Mouse (Mus musculus): ENCODE measurements around the gene Mmp25. TPM values are rescaled to one million over a fixed set of nuclear protein-coding genes. Genes with fewer than 3 reads are reported as not detected.
A peak's percentile ranks its signal among the peaks of the same experiment; 100 is the strongest.

Mmp25 gene
- polyA plus RNA-seq, 1 experiment from 2014 or later = 0.91 TPM

- Histone ChIP-seq H3K9me3 (no peaks in the 10 kb centered on the region), H3K4me3 (replicated peaks) (0 out of 2 replicates have a peak within 1 kb of the TSS, but pooled peaks have one; percentile 8)
- WGBS = 7% methylated on average over 27 of the region's 27 CpGs
Observed at GRCm38 (mm10) chr17:23660117-23660875, 15.2 kb upstream of the Mmp25 start, which contains the start of gene Bicdl2. Bicdl2 (plus strand) TSS chr17:23660506.

GRCm38 (mm10) chr17:23658450-23658849, 13.4 kb upstream of the Mmp25 start:
- ATAC-seq (ENCODE audit: low FRiP score) = no peak
- WGBS = 64% methylated on average over 3 of the region's 3 CpGs
- H3K9me3 ChIP-seq = no peaks in the 10 kb centered on the region
- H3K36me3 ChIP-seq (replicated peaks) = no peaks in the 10 kb centered on the region
- H3K9ac ChIP-seq = no peak overlapping the region
- H3K4me2 ChIP-seq = no peak overlapping the region
- H3K27me3 ChIP-seq = peaks cover 58% of the 10 kb centered on the region
- H3K4me3 ChIP-seq (replicated peaks) = no peak overlapping the region
- peaks cover 2% of the 10 kb centered on the region; the same call in 1 of the 2 replicates for H3K4me1 ChIP-seq
- no peak overlapping the region for H3K27ac ChIP-seq

More at GRCm38 (mm10) chr17:23660117-23660875, 15.2 kb upstream of the Mmp25 start, which contains the start of gene Bicdl2:
- Histone ChIP-seq H3K27ac (no peak within 1 kb of the TSS), H3K27me3 (peaks cover 57% of the 10 kb centered on the region), H3K4me2 (peak within 1 kb of the TSS; percentile 13; the same call in 1 of the 2 replicates), H3K4me1 (peaks cover 2% of the 10 kb centered on the region; the same call in 1 of the 2 replicates), H3K36me3 (replicated peaks) (no peaks in the 10 kb centered on the region), H3K9ac (no peak within 1 kb of the TSS)
- ATAC-seq (ENCODE audit: low FRiP score) = no peak

- H3K27me3 ChIP-seq = peaks cover 21% of the 10 kb centered on the region
- H3K4me3 ChIP-seq (replicated peaks) = no peak overlapping the region
- no peak overlapping the region for H3K27ac ChIP-seq
- 72% methylated on average over 2 of the region's 2 CpGs for WGBS
- no peaks in the 10 kb centered on the region for H3K36me3 ChIP-seq (replicated peaks)
- H3K9ac ChIP-seq = no peak overlapping the region
- no peak overlapping the region for H3K4me2 ChIP-seq
- H3K4me1 ChIP-seq = no peaks in the 10 kb centered on the region
- no peak for ATAC-seq (ENCODE audit: low FRiP score)
- H3K9me3 ChIP-seq = no peaks in the 10 kb centered on the region
Observed at GRCm38 (mm10) chr17:23654410-23654809, 9.3 kb upstream of the Mmp25 start.

- no peak overlapping the region for H3K4me2 ChIP-seq
- H3K9me3 ChIP-seq = no peaks in the 10 kb centered on the region
- no peaks in the 10 kb centered on the region for H3K36me3 ChIP-seq (replicated peaks)
- H3K9ac ChIP-seq = no peak overlapping the region
- H3K4me1 ChIP-seq = no peaks in the 10 kb centered on the region
- peaks cover 17% of the 10 kb centered on the region for H3K27me3 ChIP-seq
- ATAC-seq (ENCODE audit: low FRiP score) = no peak
- WGBS = 70% methylated on average over 6 of the region's 6 CpGs
- H3K27ac ChIP-seq = no peak overlapping the region
- no peak overlapping the region for H3K4me3 ChIP-seq (replicated peaks)
Observed at GRCm38 (mm10) chr17:23654001-23654400, 8.9 kb upstream of the Mmp25 start.

- ATAC-seq (ENCODE audit: low FRiP score) = no peak
- H3K27ac ChIP-seq = no peak overlapping the region
Observed at GRCm38 (mm10) chr17:23653324-23653723, 8.2 kb upstream of the Mmp25 start.

GRCm38 (mm10) chr17:23651363-23651762, 6.3 kb upstream of the Mmp25 start:
- H3K4me3 ChIP-seq (replicated peaks) = no peak overlapping the region
- no peaks in the 10 kb centered on the region for H3K9me3 ChIP-seq
- H3K27me3 ChIP-seq = peaks cover 16% of the 10 kb centered on the region
- H3K27ac ChIP-seq = no peak overlapping the region
- WGBS = 84% methylated on average over 6 of the region's 6 CpGs
- H3K36me3 ChIP-seq (replicated peaks) = no peaks in the 10 kb centered on the region
- no peak for ATAC-seq (ENCODE audit: low FRiP score)
- H3K4me1 ChIP-seq = no peaks in the 10 kb centered on the region
- no peak overlapping the region for H3K4me2 ChIP-seq
- no peak overlapping the region for H3K9ac ChIP-seq

More at GRCm38 (mm10) chr17:23653324-23653723, 8.2 kb upstream of the Mmp25 start:
- H3K9ac ChIP-seq = no peak overlapping the region
- 81% methylated on average over 2 of the region's 2 CpGs for WGBS
- no peaks in the 10 kb centered on the region for H3K9me3 ChIP-seq
- no peaks in the 10 kb centered on the region for H3K4me1 ChIP-seq
- no peak overlapping the region for H3K4me3 ChIP-seq (replicated peaks)
- H3K4me2 ChIP-seq = no peak overlapping the region
- H3K27me3 ChIP-seq = peaks cover 14% of the 10 kb centered on the region
- H3K36me3 ChIP-seq (replicated peaks) = no peaks in the 10 kb centered on the region

GRCm38 (mm10) chr17:23645894-23646293, 817 bp upstream of the Mmp25 start:
- Histone ChIP-seq H3K36me3 (replicated peaks) (no peaks in the 10 kb centered on the region), H3K9ac (no peak overlapping the region), H3K4me2 (no peak overlapping the region), H3K4me1 (peaks cover 10% of the 10 kb centered on the region), H3K27me3 (peaks cover 45% of the 10 kb centered on the region), H3K4me3 (replicated peaks) (no peak overlapping the region), H3K9me3 (no peaks in the 10 kb centered on the region), H3K27ac (no peak overlapping the region)
- no peak for ATAC-seq (ENCODE audit: low FRiP score)
- 32% methylated on average over 10 of the region's 10 CpGs for WGBS

- no peak overlapping the region for H3K4me3 ChIP-seq (replicated peaks)
- peaks cover 4% of the 10 kb centered on the region; the same call in 1 of the 2 replicates for H3K4me1 ChIP-seq
- H3K4me2 ChIP-seq = no peak overlapping the region
- H3K36me3 ChIP-seq (replicated peaks) = no peaks in the 10 kb centered on the region
- no peaks in the 10 kb centered on the region for H3K27me3 ChIP-seq
- no peak for ATAC-seq (ENCODE audit: low FRiP score)
- H3K27ac ChIP-seq = no peak overlapping the region
- no peaks in the 10 kb centered on the region for H3K9me3 ChIP-seq
- no peak overlapping the region for H3K9ac ChIP-seq
- 82% methylated on average over 8 of the region's 8 CpGs for WGBS
Observed at GRCm38 (mm10) chr17:23631241-23631640, 13.8 kb downstream of the Mmp25 start.

- peak; percentile 88 for ATAC-seq (ENCODE audit: low FRiP score)
- peak overlapping the region; percentile 47 for H3K4me2 ChIP-seq
- peaks cover 4% of the 10 kb centered on the region; the same call in 1 of the 2 replicates for H3K4me1 ChIP-seq
- peak overlapping the region; percentile 10; the same call in 1 of the 2 replicates for H3K4me3 ChIP-seq (replicated peaks)
- H3K9ac ChIP-seq = 0 out of 2 replicates have a peak overlapping the region, but pooled peaks have one; percentile 21
- H3K36me3 ChIP-seq (replicated peaks) = no peaks in the 10 kb centered on the region
- H3K9me3 ChIP-seq = no peaks in the 10 kb centered on the region
- no peaks in the 10 kb centered on the region for H3K27me3 ChIP-seq
- WGBS = 17% methylated on average over 22 of the region's 22 CpGs
- no peak overlapping the region for H3K27ac ChIP-seq
Observed at GRCm38 (mm10) chr17:23630195-23631020, 14.7 kb downstream of the Mmp25 start.

GRCm38 (mm10) chr17:23627813-23628212, 17.3 kb downstream of the Mmp25 start:
- H3K9me3 ChIP-seq = no peaks in the 10 kb centered on the region
- ATAC-seq (ENCODE audit: low FRiP score) = no peak
- H3K4me3 ChIP-seq (replicated peaks) = no peak overlapping the region
- no peak overlapping the region for H3K27ac ChIP-seq
- H3K4me2 ChIP-seq = no peak overlapping the region
- H3K36me3 ChIP-seq (replicated peaks) = no peaks in the 10 kb centered on the region
- 44% methylated on average over 7 of the region's 7 CpGs for WGBS
- H3K4me1 ChIP-seq = peaks cover 4% of the 10 kb centered on the region; the same call in 1 of the 2 replicates
- H3K9ac ChIP-seq = no peak overlapping the region
- H3K27me3 ChIP-seq = no peaks in the 10 kb centered on the region

GRCm38 (mm10) chr17:23620351-23620750, 24.7 kb downstream of the Mmp25 start:
- no peak overlapping the region for H3K9ac ChIP-seq
- H3K9me3 ChIP-seq = no peaks in the 10 kb centered on the region
- ATAC-seq (ENCODE audit: low FRiP score) = no peak
- WGBS = 88% methylated on average over 7 of the region's 7 CpGs
- H3K27me3 ChIP-seq = peaks cover 6% of the 10 kb centered on the region; the same call in 1 of the 2 replicates
- no peaks in the 10 kb centered on the region for H3K36me3 ChIP-seq (replicated peaks)
- no peaks in the 10 kb centered on the region for H3K4me1 ChIP-seq
- H3K4me2 ChIP-seq = no peak overlapping the region
- H3K4me3 ChIP-seq (replicated peaks) = no peak overlapping the region
- H3K27ac ChIP-seq = no peak overlapping the region

- Histone ChIP-seq H3K36me3 (replicated peaks) (no peaks in the 10 kb centered on the region), H3K27me3 (peaks cover 6% of the 10 kb centered on the region; the same call in 1 of the 2 replicates), H3K27ac (no peak overlapping the region), H3K4me3 (replicated peaks) (no peak overlapping the region), H3K4me2 (no peak overlapping the region), H3K4me1 (no peaks in the 10 kb centered on the region), H3K9me3 (no peaks in the 10 kb centered on the region), H3K9ac (no peak overlapping the region)
- ATAC-seq (ENCODE audit: low FRiP score) = no peak
- 68% methylated on average over 9 of the region's 9 CpGs for WGBS
Observed at GRCm38 (mm10) chr17:23617087-23617486, 28.0 kb downstream of the Mmp25 start.

Data from forebrain, embryonic 12.5 days (tissue).